9 mouse cellular contexts compared by ENCODE assay signal in the genomic region with DNA sequence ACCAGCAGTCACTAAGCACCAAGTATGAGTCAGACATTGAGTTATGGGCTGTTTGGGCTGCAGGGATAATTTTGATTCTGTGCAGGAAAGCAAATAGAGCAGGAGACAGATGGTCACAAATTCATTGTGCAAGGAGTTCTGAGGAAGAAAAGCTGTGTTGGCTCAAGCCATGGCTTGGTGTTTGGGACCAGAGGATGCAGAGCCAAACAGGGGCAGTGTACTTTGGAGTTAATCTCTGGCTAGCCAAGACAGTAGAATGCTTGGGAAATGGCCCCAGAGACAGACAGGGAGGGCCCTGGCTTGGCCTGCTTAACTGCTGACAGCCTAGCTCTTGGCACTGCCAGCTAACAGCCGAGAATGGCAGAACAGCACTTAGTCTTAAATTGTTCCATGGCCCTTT.
DNase-seq lines count a peak whose midpoint lies in the region; ATAC-seq and TF ChIP-seq lines count a peak whose summit lies in the region.
"Had no signal": no experiment of that assay in that cellular context is flagged by ENCODE, and none has a peak within 500 bp of the region (broad histone marks: within the 10 kb centered on the region; RNA-seq: fewer than 3 reads in every experiment).

No protein-coding gene starts in this region.

- no peak overlapping the region for H3K9ac ChIP-seq in hindbrain, embryonic 15.5 days
- no peak overlapping the region for H3K9ac ChIP-seq in intestine, postnatal 0 days (ENCODE audit: low read depth, low read length)
- H3K9ac ChIP-seq in liver, embryonic 11.5 days (ENCODE audit: low read depth, low read length): no peak overlapping the region
- H3K9ac ChIP-seq: kidney, embryonic 15.5 days had no signal

- H3K36me3 ChIP-seq in hindbrain, embryonic 15.5 days: no peaks in the 10 kb centered on the region
- H3K36me3 ChIP-seq in hindbrain, embryonic 10.5 days: no peaks in the 10 kb centered on the region
- no peaks in the 10 kb centered on the region for H3K36me3 ChIP-seq in intestine, postnatal 0 days (ENCODE audit: control insufficient read depth, insufficient read depth)
- no peaks in the 10 kb centered on the region for H3K36me3 ChIP-seq in liver, embryonic 11.5 days (ENCODE audit: control insufficient read depth, insufficient read depth, low read length)
- H3K36me3 ChIP-seq: kidney, embryonic 15.5 days had no signal

- WGBS in hindbrain, embryonic 15.5 days: 62% methylated on average over 1 of the region's 1 CpGs
- WGBS in hindbrain, embryonic 10.5 days: 82% methylated on average over 1 of the region's 1 CpGs
- 71% methylated on average over 1 of the region's 1 CpGs for WGBS in intestine, postnatal 0 days
- WGBS in liver, embryonic 11.5 days: 75% methylated on average over 1 of the region's 1 CpGs

- H3K9me3 ChIP-seq in hindbrain, embryonic 15.5 days: no peaks in the 10 kb centered on the region
- H3K9me3 ChIP-seq in hindbrain, embryonic 10.5 days: no peaks in the 10 kb centered on the region
- H3K9me3 ChIP-seq in intestine, postnatal 0 days (ENCODE audit: control insufficient read depth): no peaks in the 10 kb centered on the region
- H3K9me3 ChIP-seq in liver, embryonic 11.5 days (ENCODE audit: control insufficient read depth, low read length): no peaks in the 10 kb centered on the region
- H3K9me3 ChIP-seq: kidney, embryonic 15.5 days had no signal

- H3K27ac ChIP-seq in hindbrain, embryonic 15.5 days (replicated peaks): 0 out of 2 replicates have a peak overlapping the region, but pooled peaks have one; percentile 2
- H3K27ac ChIP-seq in hindbrain, embryonic 10.5 days: no peak overlapping the region
- no peak overlapping the region for H3K27ac ChIP-seq in intestine, postnatal 0 days (ENCODE audit: low read depth, low read length)
- H3K27ac ChIP-seq in liver, embryonic 11.5 days (ENCODE audit: low read depth, low read length): no peak overlapping the region
- H3K27ac ChIP-seq: kidney, embryonic 15.5 days had no signal

- no peak for DNase-seq in hindbrain, embryonic 10.5 days (ENCODE audit: low spot score)
- peak; percentile 61 to 63 for DNase-seq in cerebellum, postnatal 36 days
- DNase-seq in layer of hippocampus, adult 9-11 months: peak; percentile 58
- peak; percentile 63 to 78 for DNase-seq in right cerebral cortex, postnatal 10 days (ENCODE audit: low spot score in 2 of 2)
- no peak for DNase-seq in T-cell, adult 2 months (ENCODE audit: low spot score)
- no peak for DNase-seq in liver, embryonic 11.5 days (ENCODE audit: low spot score)

- H3K4me3 ChIP-seq in hindbrain, embryonic 15.5 days: no peak overlapping the region
- H3K4me3 ChIP-seq in hindbrain, embryonic 10.5 days: no peak overlapping the region
- no peak overlapping the region for H3K4me3 ChIP-seq in intestine, postnatal 0 days (ENCODE audit: low read depth, low read length)
- no peak overlapping the region for H3K4me3 ChIP-seq in liver, embryonic 11.5 days (ENCODE audit: low read depth, low read length)
- H3K4me3 ChIP-seq: kidney, embryonic 15.5 days had no signal

- TF ChIP-seq CTCF in intestine, postnatal 0 days (IDR thresholded peaks at IDR 0.05; ENCODE audit: low read depth): no peak

- H3K4me1 ChIP-seq in hindbrain, embryonic 15.5 days (replicated peaks): no peaks in the 10 kb centered on the region
- no peaks in the 10 kb centered on the region for H3K4me1 ChIP-seq in hindbrain, embryonic 10.5 days (replicated peaks)
- H3K4me1 ChIP-seq in intestine, postnatal 0 days (replicated peaks; ENCODE audit: control insufficient read depth, insufficient read depth, low read length): no peaks in the 10 kb centered on the region
- no peaks in the 10 kb centered on the region for H3K4me1 ChIP-seq in liver, embryonic 11.5 days (replicated peaks; ENCODE audit: control insufficient read depth, insufficient read depth, low read length)
- H3K4me1 ChIP-seq: kidney, embryonic 15.5 days had no signal

- peak; percentile 87 for ATAC-seq in hindbrain, embryonic 15.5 days (ENCODE audit: low FRiP score, low read depth)
- ATAC-seq in intestine, postnatal 0 days: no peak
- no peak for ATAC-seq in liver, embryonic 11.5 days (replicated peaks; ENCODE audit: low FRiP score)

- no peak overlapping the region for H3K4me2 ChIP-seq in hindbrain, embryonic 15.5 days
- H3K4me2 ChIP-seq in intestine, postnatal 0 days (replicated peaks; ENCODE audit: low read depth): no peak overlapping the region
- H3K4me2 ChIP-seq in liver, embryonic 11.5 days: no peak overlapping the region
- H3K4me2 ChIP-seq: kidney, embryonic 15.5 days had no signal

- H3K27me3 ChIP-seq in hindbrain, embryonic 15.5 days: no peaks in the 10 kb centered on the region
- H3K27me3 ChIP-seq in hindbrain, embryonic 10.5 days (ENCODE audit: insufficient read depth, poor library complexity, severe bottlenecking): no peaks in the 10 kb centered on the region
- H3K27me3 ChIP-seq in intestine, postnatal 0 days (replicated peaks; ENCODE audit: control insufficient read depth, insufficient read depth, low read length): no peaks in the 10 kb centered on the region
- no peaks in the 10 kb centered on the region for H3K27me3 ChIP-seq in liver, embryonic 11.5 days (replicated peaks; ENCODE audit: control insufficient read depth, insufficient read depth, low read length)
- H3K27me3 ChIP-seq: kidney, embryonic 15.5 days had no signal

Comparison
In these comparisons a context has a peak if more than half of its experiments do, and no peak if none do; other contexts are left out.
1. DNase-seq: peak in cerebellum, postnatal 36 days (2 of 2), layer of hippocampus, adult 9-11 months (single experiment) and right cerebral cortex, postnatal 10 days (2 of 2); none in hindbrain, embryonic 10.5 days (single experiment), T-cell, adult 2 months (single experiment) and liver, embryonic 11.5 days (single experiment).